Mouse (Mus musculus) myocyte (in vitro differentiated cells): ENCODE results near the gene Rfk. TPM values are rescaled to one million over a fixed set of nuclear protein-coding genes. Genes with fewer than 3 reads are reported as not detected.

ENCODE experiments used
- H3K27me3 ChIP-seq: one replicate; pipeline ENCODE4 v1.6.1; 2011; ENCODE audit not compliant: control insufficient read depth, insufficient read depth, insufficient read length
- H3K36me3 ChIP-seq: one replicate; pipeline ENCODE4 v1.6.1; 2011; ENCODE audit not compliant: control insufficient read depth, insufficient read depth
- H3K4me2 ChIP-seq: one replicate; pipeline ENCODE4 v1.6.1; 2011; ENCODE audit warnings: low read depth, control low read depth
- H3K4me3 ChIP-seq: one replicate; pipeline ENCODE4 v1.5.1; 2011; ENCODE audit warnings: mild to moderate bottlenecking, control low read depth, moderate library complexity
- H3K79me2 ChIP-seq: one replicate; pipeline ENCODE4 v1.6.1; 2011; ENCODE audit not compliant: control insufficient read depth, insufficient read depth
- H3ac ChIP-seq: one replicate; pipeline ENCODE4 v1.6.1; 2011; ENCODE audit not compliant: control insufficient read depth, insufficient read length
- CEBPB ChIP-seq: IDR thresholded peaks from 2 replicates; pipeline ENCODE4 v1.6.1; 2011; ENCODE audit warnings: mild to moderate bottlenecking, moderate library complexity; ENCODE audit not compliant: poor library complexity, insufficient read depth, severe bottlenecking
- E2F4 ChIP-seq: IDR thresholded peaks from one replicate; pipeline ENCODE4 v1.6.1; 2011; ENCODE audit warnings: mild to moderate bottlenecking, control low read depth, moderate library complexity; ENCODE audit not compliant: insufficient read depth
- MYOG ChIP-seq, 3 experiments: IDR thresholded peaks; one replicate each; pipeline ENCODE4 v1.6.1; 2011; ENCODE audit warnings: control low read depth in 2 of 3, low read depth in 2 of 3, mild to moderate bottlenecking in 2 of 3; ENCODE audit not compliant: insufficient read length in 2 of 3, control insufficient read depth in 1 of 3, insufficient read depth in 1 of 3
- POLR2A ChIP-seq: IDR thresholded peaks from one replicate; pipeline ENCODE4 v1.6.1; 2011; ENCODE audit warnings: low read depth, mild to moderate bottlenecking, control low read depth, moderate library complexity; ENCODE audit not compliant: insufficient read length
- REST ChIP-seq: IDR thresholded peaks from one replicate; pipeline ENCODE4 v1.6.1; 2011; ENCODE audit warnings: mild to moderate bottlenecking, control low read depth, moderate library complexity; ENCODE audit not compliant: insufficient read depth, insufficient read length
- TCF12 ChIP-seq: IDR thresholded peaks from one replicate; pipeline ENCODE4 v1.6.1; 2011; ENCODE audit warnings: mild to moderate bottlenecking, control low read depth; ENCODE audit not compliant: poor library complexity, insufficient read depth, severe bottlenecking
- USF1 ChIP-seq: IDR thresholded peaks from one replicate; pipeline ENCODE4 v1.6.1; 2011; ENCODE audit warnings: low read depth, mild to moderate bottlenecking, control low read depth, moderate library complexity
- polyA plus RNA-seq: library from polyadenylated mRNA; unstranded; fragments of >200 nt; fragmentation: generic; extraction: Trizol; gene quantifications from one replicate; pipeline ENCODE4 v1.2.1, GENCODE M21; 2012; ENCODE audit warnings: missing spikeins

Rfk gene
- polyA plus RNA-seq, 1 experiment: 18.1 TPM

DNA sequence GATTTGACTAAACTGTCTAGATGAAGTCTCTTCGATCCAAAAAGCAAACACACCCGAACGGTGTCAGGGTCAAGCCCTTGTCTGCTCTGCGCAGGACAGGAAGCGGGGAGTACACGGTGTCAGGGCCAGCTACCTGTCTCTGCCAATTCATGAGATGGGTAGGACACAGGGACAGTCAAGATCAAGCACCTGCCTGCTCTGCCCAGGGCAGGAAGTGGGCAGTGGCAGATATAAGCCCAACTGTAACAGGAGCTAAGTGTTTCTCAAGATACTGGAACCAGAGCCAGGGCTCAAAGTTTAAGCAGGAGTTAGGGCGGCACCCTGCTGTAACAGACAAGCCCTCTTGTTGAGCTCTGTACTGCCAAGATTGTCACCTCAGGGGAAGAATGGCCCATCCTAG, 49.7 kb downstream of the Rfk start:
- no peaks in the 10 kb centered on the region for H3K79me2 ChIP-seq
- H3K4me3 ChIP-seq: no peak overlapping the region
- H3K27me3 ChIP-seq: no peaks in the 10 kb centered on the region
- no peaks in the 10 kb centered on the region for H3K36me3 ChIP-seq
- no peak overlapping the region for H3ac ChIP-seq
- no peak for TF ChIP-seq CEBPB
- no peak for TF ChIP-seq POLR2A
- TF ChIP-seq E2F4: no peak
- TF ChIP-seq USF1: no peak
- TF ChIP-seq MYOG (IDR thresholded peaks at IDR 0.05; ENCODE audit: control insufficient read depth in 1 of 3, insufficient read depth in 1 of 3, insufficient read length in 2 of 3, low read depth in 2 of 3): no peak
- no peak for TF ChIP-seq TCF12
- no peak for TF ChIP-seq REST
- no peak overlapping the region for H3K4me2 ChIP-seq

Other genes with a start within 250 kb of the Rfk start
- 0.12 TPM for gene Gcnt1, start 21.2 kb upstream of the Rfk start, polyA plus RNA-seq